Mouse (Mus musculus) liver (tissue): Measurements from ENCODE around the gene Blvra.
"Not testable (repeated sequence)": the region's sequence is repeated elsewhere in the genome, so short reads cannot be mapped to it uniquely, and the experiment has no call there.

ENCODE experiments used
- DNase-seq: peaks from one replicate; pipeline ENCODE4 v3.0.0-alpha.2; 2020; ENCODE audit warnings: mixed read lengths

Gene Blvra

GRCm38 (mm10) chr2:127070435-127070841, at the start of gene Blvra:
Gene Blvra, plus strand, starts transcription at chr2:127070665.
- DNase-seq = peak; percentile 93

DNA sequence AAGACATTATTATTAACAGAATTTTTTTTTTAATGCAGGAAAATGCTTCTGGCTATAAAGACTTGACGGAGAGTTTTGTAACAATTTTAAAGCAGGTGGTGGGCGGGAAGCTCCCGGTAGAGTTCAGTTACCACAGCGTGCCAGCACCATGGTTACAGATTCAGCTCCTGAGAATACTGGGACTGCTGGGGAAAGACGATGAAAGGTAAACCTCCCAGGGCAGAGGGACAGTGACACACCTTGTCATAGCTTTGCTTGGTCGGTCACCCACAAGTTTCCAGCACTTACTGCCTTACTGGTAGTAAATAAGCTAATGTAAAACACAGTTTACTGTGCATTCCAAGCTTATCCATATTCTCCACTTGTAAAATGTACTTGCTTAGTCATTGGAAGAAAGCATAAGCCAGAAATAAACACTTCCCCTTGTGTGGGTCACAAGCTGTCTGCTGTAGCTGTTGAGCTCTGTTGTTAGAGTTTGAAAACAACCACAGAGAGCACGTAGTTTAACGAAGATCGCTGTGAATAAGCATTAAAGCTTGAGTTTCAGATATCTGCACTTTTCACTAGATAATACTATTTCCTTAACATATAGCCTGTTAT, 35.4 kb upstream of the Blvra start:
- no peak for DNase-seq

GRCm38 (mm10) chr2:127037299-127037698, 33.2 kb upstream of the Blvra start:
- no peak for DNase-seq

DNA sequence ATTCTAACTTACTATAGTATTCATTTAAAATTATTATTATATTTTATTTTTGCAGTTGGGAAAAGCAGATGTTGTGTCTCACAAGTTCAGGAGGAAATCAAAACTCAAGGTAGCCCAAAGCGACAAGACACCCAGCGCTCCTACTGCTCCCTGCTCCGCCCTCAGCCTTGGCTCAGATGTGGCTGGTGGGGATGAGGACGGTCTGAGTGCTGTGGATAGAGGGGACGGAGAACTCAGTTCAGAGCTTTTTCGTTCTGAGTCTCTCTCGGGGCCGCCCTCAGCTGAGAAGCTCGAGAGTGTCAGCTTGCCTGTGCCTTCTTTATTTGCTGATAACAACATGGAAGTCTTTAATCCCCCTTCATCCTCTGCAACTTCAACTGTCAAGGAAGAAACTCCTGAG, 9.0 kb upstream of the Blvra start:
- DNase-seq = no peak

DNA sequence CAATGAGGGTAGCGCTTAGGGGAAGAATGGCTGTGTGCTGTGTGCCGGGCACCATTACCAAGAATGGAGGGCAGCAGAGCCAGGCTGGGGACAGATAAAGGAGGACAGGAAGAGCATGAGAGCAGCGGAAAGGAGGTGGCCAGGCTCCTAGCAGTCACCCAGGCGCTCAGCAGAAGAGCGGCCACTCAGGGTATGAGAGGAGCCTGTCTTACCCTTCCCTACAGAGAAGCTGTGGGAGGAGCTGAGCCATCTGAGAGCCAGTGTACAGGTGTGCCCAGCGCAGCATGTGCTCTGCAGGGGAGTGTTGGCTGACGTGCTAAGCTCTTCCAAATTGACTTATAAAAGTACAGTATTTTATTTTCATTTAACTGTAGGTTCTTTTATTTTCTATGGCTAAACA, 1.7 kb upstream of the Blvra start:
- DNase-seq = no peak

GRCm38 (mm10) chr2:127069781-127070434, 557 bp upstream of the Blvra start:
- DNase-seq = no peak

GRCm38 (mm10) chr2:127070879-127071278, 414 bp downstream of the Blvra start:
- no peak for DNase-seq

- no peak for DNase-seq
These were observed 3.7 kb downstream of the Blvra start for GRCm38 (mm10) chr2:127074116-127074515.

DNA sequence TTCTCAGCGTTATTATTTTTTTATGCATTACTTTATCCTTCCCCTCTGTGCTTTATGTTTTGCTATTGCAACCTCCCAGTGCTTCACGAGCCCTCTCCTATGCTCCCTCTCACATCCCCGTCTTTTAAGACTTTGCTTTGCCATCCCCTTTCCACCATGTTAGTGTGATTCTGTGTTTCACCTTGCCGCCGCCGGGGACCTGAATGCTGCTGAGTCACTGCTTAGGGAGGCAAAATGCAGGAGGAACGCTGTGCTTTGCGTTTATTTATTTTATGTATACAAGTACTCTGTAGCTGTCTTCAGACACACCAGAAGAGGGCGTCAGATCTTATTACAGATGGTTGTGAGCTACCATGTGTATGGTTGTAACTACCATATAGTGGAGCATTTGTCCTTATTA, 7.1 kb downstream of the Blvra start:
- no peak for DNase-seq

DNA sequence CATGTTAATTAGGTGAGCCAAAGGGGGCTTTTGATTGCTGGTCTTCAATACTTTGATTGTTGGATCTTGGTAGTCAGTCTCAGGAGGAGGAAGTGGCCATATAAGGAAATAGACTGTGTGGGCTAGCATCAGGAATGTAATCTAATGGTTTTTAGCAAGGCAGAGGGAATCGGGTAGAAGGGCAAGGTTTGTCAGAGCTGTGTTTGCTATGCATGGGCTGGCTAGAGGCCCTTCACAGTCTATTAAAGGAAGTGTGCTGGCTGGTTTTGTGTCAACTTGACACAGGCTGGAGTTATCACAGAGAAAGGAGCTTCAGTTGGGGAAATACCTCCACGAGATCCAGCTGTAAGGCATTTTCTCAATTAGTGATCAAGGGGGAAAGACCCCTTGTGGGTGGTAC, 8.6 kb downstream of the Blvra start:
- DNase-seq = not testable (repeated sequence)

- DNase-seq = no peak
These were observed 9.6 kb downstream of the Blvra start for GRCm38 (mm10) chr2:127079881-127080590.

DNA sequence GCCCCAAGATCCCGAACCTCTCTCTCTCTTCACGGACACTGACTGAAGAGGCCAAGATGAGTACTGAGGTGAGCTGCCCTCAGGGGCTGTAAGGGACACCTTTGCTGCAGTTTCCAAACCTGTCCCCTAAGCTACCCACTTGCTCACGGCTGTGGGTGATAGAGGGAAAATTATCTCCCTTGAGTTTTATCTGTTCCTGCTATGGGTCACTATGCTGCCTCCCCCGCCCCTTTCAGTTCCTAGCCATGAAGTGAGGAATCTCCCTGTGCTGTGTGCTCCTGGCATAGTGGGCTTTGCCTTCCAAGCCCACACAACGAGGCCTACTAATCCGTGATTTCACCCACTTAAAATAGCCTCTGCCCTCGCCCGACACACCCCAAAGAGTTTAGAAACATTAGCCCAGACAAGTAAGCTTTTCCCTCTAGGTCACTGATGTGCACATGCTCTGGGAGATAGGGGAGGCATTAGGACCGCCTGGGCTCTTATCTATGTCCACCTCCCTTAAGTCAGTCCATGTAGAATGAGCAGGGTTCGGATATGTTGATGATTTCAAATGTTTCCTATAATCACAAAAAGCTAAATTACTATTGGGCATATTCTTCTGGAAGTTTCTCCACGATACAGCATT, 10.2 kb downstream of the Blvra start:
- DNase-seq = peak; percentile 40

DNA sequence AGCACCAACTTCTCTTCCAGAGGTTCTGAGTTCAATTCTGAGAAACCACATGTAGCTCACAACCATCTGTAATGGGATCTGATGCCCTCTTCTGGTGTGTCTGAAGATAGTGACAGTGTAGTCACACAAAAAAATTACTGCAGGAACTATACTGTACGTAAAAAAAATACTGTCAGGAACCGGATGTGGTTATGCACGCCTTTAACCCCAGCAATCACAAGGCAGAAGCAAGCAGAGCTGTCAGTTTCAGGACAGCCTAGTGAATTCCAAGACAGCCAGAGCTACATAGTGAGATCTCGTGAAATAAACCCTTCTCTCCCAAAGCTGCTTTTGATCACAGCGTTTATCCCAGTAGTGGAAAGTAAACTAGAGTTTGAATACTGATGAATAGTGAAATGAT, 15.8 kb downstream of the Blvra start:
- DNase-seq = no peak

DNA sequence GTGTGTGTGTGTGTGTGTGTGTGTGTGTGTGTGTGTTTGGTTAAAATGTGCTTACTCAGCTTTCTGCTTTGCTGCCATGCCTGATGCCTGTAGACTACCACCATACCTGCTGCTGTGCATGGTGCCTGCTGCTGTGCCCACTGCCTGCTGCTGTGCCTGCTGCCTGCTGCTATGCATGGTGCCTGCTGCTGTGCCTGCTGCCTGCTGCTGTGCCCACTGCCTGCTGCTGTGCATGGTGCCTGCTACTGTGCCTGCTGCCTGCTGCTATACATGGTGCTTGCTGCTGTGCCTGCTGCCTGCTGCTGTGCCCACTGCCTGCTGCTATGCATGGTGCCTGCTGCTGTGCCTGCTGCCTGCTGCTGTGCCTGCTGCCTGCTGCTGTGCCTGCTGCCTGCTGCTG, 19.7 kb downstream of the Blvra start:
- DNase-seq = not testable (repeated sequence)

- no peak for DNase-seq
These were observed 21.5 kb downstream of the Blvra start for GRCm38 (mm10) chr2:127092000-127092399.

DNA sequence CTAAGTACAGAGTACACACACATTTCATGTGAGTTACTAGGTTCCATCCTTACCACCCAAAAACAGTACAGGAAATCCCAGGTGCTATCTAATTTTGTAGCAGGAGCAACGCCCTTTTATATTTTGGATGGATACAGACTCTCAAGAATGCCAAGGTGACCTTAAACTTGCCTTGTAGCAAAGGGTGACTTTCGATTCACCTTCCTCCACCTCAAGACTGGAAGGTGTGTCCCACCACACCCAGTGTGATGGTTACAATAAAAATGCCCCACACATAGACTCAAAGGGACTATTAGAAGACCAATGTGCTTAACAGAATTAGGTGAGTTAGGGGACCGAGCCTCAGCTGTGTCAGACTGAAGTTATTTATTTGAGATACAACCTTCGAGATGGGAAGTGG, 38.5 kb downstream of the Blvra start:
- DNase-seq = no peak

DNA sequence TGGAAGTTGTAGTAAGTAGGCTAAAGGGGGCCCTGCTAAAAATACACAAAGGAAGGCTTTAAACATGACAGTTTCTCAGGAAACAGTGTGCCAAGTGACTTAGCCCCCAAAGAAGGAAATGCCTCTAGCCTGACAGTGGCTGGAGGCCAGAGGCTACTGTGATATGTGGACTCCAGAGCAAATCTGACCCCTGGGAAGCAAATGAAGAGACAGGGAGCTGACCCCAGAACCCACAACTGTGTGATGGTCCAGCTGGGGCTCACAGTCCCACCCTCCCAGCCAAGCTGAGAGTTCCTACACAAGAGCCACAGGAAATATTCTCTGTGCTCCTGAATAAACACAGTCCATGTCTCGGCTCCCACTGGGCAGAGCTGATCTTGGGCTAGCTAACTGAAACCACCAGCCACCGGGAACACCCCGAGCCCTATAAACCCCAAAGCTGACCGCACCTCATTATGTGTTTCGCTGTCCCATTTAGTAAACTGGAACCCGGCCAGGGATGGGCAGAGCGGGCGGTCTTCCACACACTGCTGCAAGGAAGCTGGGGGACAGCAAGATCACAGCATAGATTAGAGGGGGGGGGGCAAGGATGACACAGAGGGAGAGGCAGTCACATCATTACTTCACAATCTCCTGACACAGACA, 51.2 kb downstream of the Blvra start:
- no peak for DNase-seq

GRCm38 (mm10) chr2:127128926-127129325, 58.5 kb downstream of the Blvra start:
- DNase-seq = no peak

DNA sequence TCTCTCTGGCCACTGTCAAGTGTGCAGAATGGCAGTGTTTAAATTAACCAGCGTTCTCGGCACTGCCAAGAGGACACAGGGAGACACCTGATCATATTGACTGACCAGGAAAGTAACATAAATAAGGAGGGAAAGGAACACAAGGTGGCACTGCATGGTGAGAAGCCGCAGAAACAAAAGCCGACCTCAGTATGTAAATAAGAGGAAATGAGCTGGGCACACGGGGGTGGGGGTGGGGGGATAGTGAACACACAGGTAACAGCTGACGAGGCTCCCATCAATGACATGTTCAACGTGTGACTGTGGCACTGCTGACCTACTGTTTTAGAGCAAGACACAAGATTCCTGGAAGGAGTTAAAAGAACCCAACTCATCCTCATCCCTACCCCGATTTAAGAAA, 60.9 kb downstream of the Blvra start:
- no peak for DNase-seq

DNA sequence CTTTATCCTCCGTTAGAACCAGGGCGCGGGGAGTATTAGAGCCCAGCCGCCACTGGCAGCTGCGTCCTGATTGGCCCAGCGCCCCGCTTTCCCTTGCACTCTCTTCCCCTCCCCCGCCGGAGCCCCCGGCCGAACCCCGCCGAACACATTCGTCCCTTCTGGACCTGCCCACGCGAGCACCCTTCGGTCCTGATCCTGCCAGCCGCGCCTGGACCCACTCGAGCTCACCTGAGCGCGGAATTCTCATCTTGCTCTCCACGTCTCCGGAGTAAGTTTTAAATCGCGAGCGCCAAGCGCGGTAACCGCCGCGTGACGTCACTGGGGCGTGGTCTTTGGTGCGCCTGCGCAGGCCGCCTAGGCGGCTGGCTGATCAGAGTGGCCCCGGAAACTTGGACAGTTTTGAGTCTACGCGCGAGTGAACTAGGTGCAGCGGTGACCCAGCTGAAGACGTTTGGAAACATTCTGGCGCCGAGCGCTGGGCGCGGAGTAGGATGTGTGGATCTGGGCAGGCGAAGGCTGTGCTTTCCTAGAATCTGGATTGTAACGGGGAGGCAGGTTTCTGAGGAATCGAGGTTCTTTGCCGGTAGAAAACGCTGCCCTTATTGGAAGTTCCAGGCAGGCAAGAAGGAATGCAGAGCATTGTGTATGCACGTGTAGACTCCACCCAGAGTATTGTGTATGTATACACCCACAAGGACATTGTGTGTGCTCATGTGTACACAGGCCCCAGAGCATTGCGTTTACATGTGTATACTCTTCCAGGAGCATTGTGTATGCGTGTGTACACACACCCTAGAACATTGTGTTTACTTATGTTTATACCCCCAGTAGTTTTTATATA, 63.4 kb downstream of the Blvra start, which contains the start of gene Ncaph:
Gene Ncaph, minus strand, starts transcription at position 334 of the 841 bp plus-strand sequence.
- peak; percentile 95 for DNase-seq

DNA sequence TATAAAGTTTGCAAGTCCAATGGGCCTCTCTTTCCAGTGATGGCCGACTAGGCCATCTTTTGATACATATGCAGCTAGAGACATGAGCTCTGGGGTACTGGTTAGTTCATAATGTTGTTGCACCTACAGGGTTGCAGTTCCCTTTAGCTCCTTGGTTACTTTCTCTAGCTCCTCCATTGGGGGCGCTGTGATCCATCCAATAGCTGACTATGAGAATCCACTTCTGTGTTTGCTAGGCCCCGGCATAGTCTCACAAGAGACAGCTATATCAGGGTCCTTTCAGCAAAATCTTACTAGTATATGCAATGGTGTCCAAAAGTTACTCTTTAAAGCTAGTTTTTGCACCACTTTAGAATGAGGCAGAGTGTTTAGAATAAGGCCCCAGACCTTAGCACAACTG, 64.8 kb downstream of the Blvra start:
- DNase-seq = not testable (repeated sequence)

GRCm38 (mm10) chr2:127136979-127137378, 66.5 kb downstream of the Blvra start:
- DNase-seq = peak; percentile 44
